Mouse (Mus musculus) gastrocnemius, postnatal 14 days (tissue): ENCODE measurements at regions not wholly inside any gene's neighbourhood (a gene's known extent, or its start where the extent isn't known, plus 50 kb on each side); places are given as distances from the start of the nearest gene placed in this dataset.

Source experiments
- DNase-seq: peaks from one replicate; pipeline ENCODE4 v3.0.0; 2021; ENCODE audit warnings: mixed read lengths
- intact Hi-C: fragments of 180-260 bp; cut with DNase I; formaldehyde crosslinking; loops from one replicate; pipeline ENCODE4 v1.15.1; 2025; ENCODE audit warnings: low total_unique reads

DNA sequence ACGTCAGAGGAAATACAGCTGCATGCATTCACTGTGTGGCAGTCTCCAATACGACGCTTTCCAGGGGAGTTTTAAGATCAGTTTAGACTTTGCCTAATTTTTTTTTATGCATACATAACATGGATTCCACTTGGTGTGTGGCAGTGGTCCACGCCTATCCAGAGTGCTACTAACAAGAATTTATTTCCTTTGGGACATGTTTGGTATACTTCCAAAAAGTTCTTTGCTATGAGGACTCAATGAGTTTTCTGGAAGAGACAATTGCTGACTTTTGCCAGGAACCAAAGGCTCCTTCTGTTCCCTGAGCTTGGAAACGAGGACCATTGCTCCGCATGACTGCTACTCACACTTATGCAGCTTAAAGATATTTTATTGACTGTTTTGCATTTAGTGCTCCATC is 59.2 kb downstream of the Marcks start:
- no peak for DNase-seq
- intact Hi-C loops: loop anchor here (5.0 to 10.0 kb wide), 2 partner anchors 1475 to 1768 kb away; no protein-coding TSS in a partner anchor

DNA sequence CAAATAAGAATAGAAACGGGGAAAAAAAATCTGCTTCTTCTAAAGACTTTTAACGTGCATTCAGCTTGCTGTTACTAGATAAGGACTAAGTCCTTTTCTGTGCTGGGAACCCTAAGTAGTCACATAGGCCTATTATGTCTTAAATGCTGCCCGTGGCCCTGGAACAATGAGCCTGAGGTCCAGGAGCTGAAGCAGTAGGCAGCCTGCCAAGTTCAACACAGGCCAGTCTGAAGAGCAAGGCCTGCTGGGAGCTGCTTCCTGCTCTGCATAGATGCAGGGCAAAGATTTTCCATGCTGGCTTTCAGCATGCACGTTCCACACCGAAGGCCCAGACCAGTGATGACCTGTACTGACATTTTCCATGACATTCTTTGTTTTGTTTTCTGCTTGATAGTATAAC is 60.3 kb downstream of the Marcks start:
- DNase-seq: peak; percentile 77
- intact Hi-C loops: loop anchor here (5.0 to 10.0 kb wide), 2 partner anchors 1476 to 1769 kb away; no protein-coding TSS in a partner anchor

DNA sequence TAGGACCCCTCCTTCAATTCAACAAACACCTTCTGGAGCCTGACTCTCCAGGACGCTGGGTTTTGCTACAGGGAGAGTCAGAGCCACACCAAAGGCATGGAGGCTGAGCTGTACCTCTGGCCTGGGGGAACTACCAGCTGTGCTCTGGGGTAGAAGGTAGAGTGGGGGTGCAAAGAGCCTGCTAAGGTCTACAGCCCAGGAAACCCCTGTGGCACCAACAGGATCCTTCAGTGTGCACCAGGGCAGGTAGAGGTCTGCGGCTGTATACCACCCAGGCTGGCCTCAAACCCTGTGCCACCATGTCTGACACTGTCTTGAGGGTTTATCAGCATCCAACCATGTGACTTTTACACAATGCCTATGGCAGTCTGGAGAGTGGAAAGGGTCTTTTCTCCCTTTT is 61.0 kb downstream of the Marcks start:
- DNase-seq: no peak
- intact Hi-C loops: loop anchor here (5.0 to 10.0 kb wide), 2 partner anchors 1477 to 1770 kb away; no protein-coding TSS in a partner anchor

DNA sequence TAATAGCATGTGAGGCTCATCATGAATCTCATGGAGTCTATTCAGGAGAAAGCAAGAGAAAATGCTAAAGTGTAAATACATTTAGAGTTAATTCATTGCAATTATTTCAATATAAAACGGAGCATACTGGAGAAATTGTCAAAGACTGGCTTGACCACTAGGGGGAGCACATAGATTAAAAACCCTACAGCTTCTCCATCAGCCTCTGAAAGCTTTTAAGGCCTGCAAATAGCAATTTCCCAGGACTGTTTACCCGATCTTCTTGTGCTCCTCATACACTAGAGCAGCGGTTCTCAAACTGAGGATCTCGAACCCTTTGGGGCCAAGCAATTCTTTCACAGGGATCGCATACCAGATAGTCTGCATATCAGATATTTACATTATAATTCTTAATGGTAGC is 65.9 kb downstream of the Marcks start:
- intact Hi-C loops: loop anchor here (10.0 kb wide), 1 partner anchor 1482 kb away; no protein-coding TSS in a partner anchor
- DNase-seq: peak; percentile 21

DNA sequence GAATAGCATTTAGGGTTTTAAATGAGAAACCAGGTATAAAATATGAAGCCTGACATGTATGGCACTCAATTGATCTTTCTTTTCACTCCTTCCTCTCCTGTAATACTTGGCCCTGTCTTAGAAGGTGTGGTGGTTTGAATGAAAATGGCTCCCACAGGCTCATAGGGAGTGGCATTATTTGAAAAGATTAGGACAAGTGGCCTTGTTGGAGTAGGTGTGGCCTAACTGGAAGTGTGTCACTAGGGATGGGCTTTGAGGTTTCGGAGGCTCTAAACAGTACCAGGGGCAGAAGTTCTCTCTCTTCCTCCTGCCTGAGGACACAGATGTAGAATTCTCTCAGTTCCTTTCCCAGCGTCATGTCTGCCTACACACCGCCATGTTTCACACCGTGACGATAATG is 66.7 kb downstream of the Marcks start:
- intact Hi-C loops: loop anchor here (10.0 kb wide), 1 partner anchor 1483 kb away; no protein-coding TSS in a partner anchor
- no peak for DNase-seq

DNA sequence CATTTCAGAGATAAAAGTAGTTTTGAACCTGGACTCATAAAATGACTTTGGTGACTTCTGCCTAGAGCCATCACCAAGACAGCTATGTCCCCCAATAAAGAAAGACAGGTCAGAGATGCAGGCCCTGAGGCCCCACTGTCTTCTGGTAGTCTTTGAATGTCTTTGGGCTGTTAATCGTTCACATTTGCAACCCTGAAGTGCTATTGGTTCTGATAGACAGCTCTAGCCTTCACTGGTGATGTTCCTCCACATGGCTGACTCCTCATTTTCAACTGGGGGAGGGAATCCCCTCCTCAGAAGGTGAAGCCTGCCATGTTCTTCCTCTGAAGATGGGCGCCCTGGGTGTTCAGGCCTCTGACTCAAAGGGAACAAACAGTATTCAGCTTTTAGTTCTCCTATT is 67.3 kb downstream of the Marcks start:
- intact Hi-C loops: loop anchor here (10.0 kb wide), 1 partner anchor 1483 kb away; no protein-coding TSS in a partner anchor

More for the DNA sequence above, 67.3 kb downstream of the Marcks start:
- no peak for DNase-seq
